Mouse (Mus musculus): ENCODE results near the gene Mki67.

DNA sequence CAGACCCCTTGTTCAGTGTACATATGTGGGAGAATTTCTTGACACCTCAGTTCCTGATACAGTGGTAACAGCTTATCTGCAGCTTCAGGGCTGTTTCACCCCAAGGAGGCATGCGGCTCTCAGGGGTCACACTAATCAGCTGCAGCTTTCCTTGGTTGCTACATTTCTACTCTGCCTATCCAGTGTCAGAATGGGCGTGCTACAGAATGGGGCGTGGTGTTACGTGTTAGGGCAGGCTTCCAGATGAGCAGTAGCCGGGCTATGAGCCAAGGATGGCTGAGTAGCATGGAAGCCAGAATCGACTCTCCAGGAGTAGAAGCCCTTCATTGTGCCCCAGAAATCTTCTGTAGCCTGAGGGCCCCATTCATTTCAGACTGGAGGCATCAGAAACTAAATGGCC lies 32.8 kb upstream of the Mki67 start:
- TF ChIP-seq CTCF (IDR thresholded peaks at IDR 0.05; ENCODE audit: low read depth): no peak
- no peak for TF ChIP-seq EP300 (IDR thresholded peaks at IDR 0.05; ENCODE audit: low read depth)

Measured in heart, postnatal 0 days (tissue).